Mouse (Mus musculus): ENCODE data around the gene Uba2.
"Not testable (repeated sequence)": the region's sequence is repeated elsewhere in the genome, so short reads cannot be mapped to it uniquely, and the experiment has no call there.

Uba2 gene

GRCm38 (mm10) chr7:34166850-34167249 lies 2.5 kb downstream of the Uba2 start:
- DNase-seq (ENCODE audit: low spot score in 2 of 2), result peak; percentile 50 to 77

- no peak for DNase-seq (ENCODE audit: low spot score in 2 of 2)
Observed at GRCm38 (mm10) chr7:34165999-34166398, 3.4 kb downstream of the Uba2 start.

GRCm38 (mm10) chr7:34164671-34165070 lies 4.7 kb downstream of the Uba2 start:
- no peak for DNase-seq (ENCODE audit: low spot score in 2 of 2)

- no peak for DNase-seq (ENCODE audit: low spot score in 2 of 2)
Observed at GRCm38 (mm10) chr7:34159167-34159566, 10.2 kb downstream of the Uba2 start.

GRCm38 (mm10) chr7:34157994-34158393 lies 11.4 kb downstream of the Uba2 start:
- no peak for DNase-seq (ENCODE audit: low spot score in 2 of 2)

- DNase-seq (ENCODE audit: low spot score in 2 of 2), result no peak
Observed at GRCm38 (mm10) chr7:34147193-34147592, 22.2 kb downstream of the Uba2 start.

- DNase-seq (ENCODE audit: low spot score in 2 of 2), result no peak
Observed at GRCm38 (mm10) chr7:34141123-34141522, 28.3 kb downstream of the Uba2 start.

GRCm38 (mm10) chr7:34139493-34139892 lies 29.9 kb downstream of the Uba2 start:
- no peak for DNase-seq (ENCODE audit: low spot score in 2 of 2)

GRCm38 (mm10) chr7:34134336-34134735 lies 35.1 kb downstream of the Uba2 start:
- no peak for DNase-seq (ENCODE audit: low spot score in 2 of 2)

- peak in 1 of 2 experiments; percentile 29 for DNase-seq (ENCODE audit: low spot score in 2 of 2)
Observed at GRCm38 (mm10) chr7:34133117-34133762, 36.2 kb downstream of the Uba2 start, which contains the start of gene Wtip. Wtip (minus strand) TSS chr7:34133268.

- no peak for DNase-seq (ENCODE audit: low spot score in 2 of 2)
Observed at GRCm38 (mm10) chr7:34132355-34133079, 36.9 kb downstream of the Uba2 start.

- DNase-seq (ENCODE audit: low spot score in 2 of 2), result no peak
Observed at GRCm38 (mm10) chr7:34131959-34132354, 37.4 kb downstream of the Uba2 start.

- DNase-seq (ENCODE audit: low spot score in 2 of 2), result no peak
Observed at GRCm38 (mm10) chr7:34131118-34131517, 38.3 kb downstream of the Uba2 start.

- no peak for DNase-seq (ENCODE audit: low spot score in 2 of 2)
Observed at GRCm38 (mm10) chr7:34126291-34126690, 43.1 kb downstream of the Uba2 start.

- no peak for DNase-seq (ENCODE audit: low spot score in 2 of 2)
Observed at GRCm38 (mm10) chr7:34125346-34125745, 44.1 kb downstream of the Uba2 start.

- no peak for DNase-seq (ENCODE audit: low spot score in 2 of 2)
Observed at GRCm38 (mm10) chr7:34122987-34123720, 46.2 kb downstream of the Uba2 start.

GRCm38 (mm10) chr7:34120636-34121035 lies 48.8 kb downstream of the Uba2 start:
- DNase-seq (ENCODE audit: low spot score in 2 of 2), result not testable (repeated sequence)

GRCm38 (mm10) chr7:34116601-34117000 lies 52.8 kb downstream of the Uba2 start:
- DNase-seq (ENCODE audit: low spot score in 2 of 2), result no peak

- DNase-seq (ENCODE audit: low spot score in 2 of 2), result no peak
Observed at GRCm38 (mm10) chr7:34109190-34109589, 60.2 kb downstream of the Uba2 start.

GRCm38 (mm10) chr7:34101276-34101675 lies 68.1 kb downstream of the Uba2 start:
- peak; percentile 2 to 13 for DNase-seq (ENCODE audit: low spot score in 2 of 2)

GRCm38 (mm10) chr7:34100002-34100401 lies 69.4 kb downstream of the Uba2 start:
- DNase-seq (ENCODE audit: low spot score in 2 of 2), result peak in 1 of 2 experiments; percentile 7

GRCm38 (mm10) chr7:34094911-34095481 lies 74.4 kb downstream of the Uba2 start, which contains the start of gene Scgb1b30:
Scgb1b30 (plus strand) TSS chr7:34095431.
- DNase-seq (ENCODE audit: low spot score in 2 of 2), result no peak
